ENCODE assay signal across 8 mouse cellular contexts in genomic region chr9:40800675-40801612, GRCm38 (mm10). TPM values are rescaled to one million over a fixed set of nuclear protein-coding genes. Genes with fewer than 3 reads are reported as not detected.
DNase-seq lines count a peak whose midpoint lies in the region; ATAC-seq lines count a peak whose summit lies in the region.

Gene Hspa8 (plus strand): TSS chr9:40800984.

- no peaks in the 10 kb centered on the region for H3K9me3 ChIP-seq in intestine, embryonic 14.5 days (ENCODE audit: control insufficient read depth, low read length)

- H3K4me2 ChIP-seq in intestine, embryonic 14.5 days (ENCODE audit: low read length), result peak within 1 kb of the TSS; percentile 88

- intact Hi-C loops in left cerebral cortex, postnatal 14 days (cut with DNase I), result loop anchor here (2.0 kb wide), 1 partner anchor 44 kb away; no protein-coding TSS in a partner anchor

- H3K4me3 ChIP-seq in intestine, embryonic 14.5 days (ENCODE audit: low read depth, low read length), result peak within 1 kb of the TSS; percentile 71

- peaks cover 32% of the 10 kb centered on the region for H3K4me1 ChIP-seq in intestine, embryonic 14.5 days (replicated peaks; ENCODE audit: control insufficient read depth, insufficient read depth, low read length)

- peak within 1 kb of the TSS; percentile 87 for H3K9ac ChIP-seq in intestine, embryonic 14.5 days (ENCODE audit: low read length)

- H3K36me3 ChIP-seq in intestine, embryonic 14.5 days (ENCODE audit: control insufficient read depth, insufficient read depth, low read length), result peaks cover 36% of the 10 kb centered on the region

- WGBS in intestine, embryonic 14.5 days, result under 1% methylated on average over 80 of the region's 83 CpGs

- no peaks in the 10 kb centered on the region for H3K27me3 ChIP-seq in intestine, embryonic 14.5 days (replicated peaks; ENCODE audit: control insufficient read depth, insufficient read depth, low read length)

- peak within 1 kb of the TSS; percentile 99 for H3K27ac ChIP-seq in intestine, embryonic 14.5 days (ENCODE audit: low read depth)

- ATAC-seq in intestine, embryonic 14.5 days (replicated peaks; ENCODE audit: low FRiP score, low TSS enrichment, low read depth), result peak; percentile 96

- peak; percentile 100 for DNase-seq in adrenal gland, adult 18-20 months (ENCODE audit: low spot score in 2 of 2)
- peak; percentile 100 for DNase-seq in embryo, embryonic 11 days
- DNase-seq in gastrocnemius, postnatal 25 days, result peak; percentile 100
- peak; percentile 99 for DNase-seq in intestine, embryonic 14.5 days (ENCODE audit: low spot score)
- DNase-seq in left cerebral cortex, postnatal 14 days (ENCODE audit: low spot score in 2 of 2), result peak; percentile 100
- DNase-seq in mesoderm, embryonic 11.5 days (ENCODE audit: low read depth, low spot score), result peak; percentile 100
- peak; percentile 100 for DNase-seq in right cerebral cortex, postnatal 36 days (ENCODE audit: low spot score in 2 of 2)
- peak; percentile 100 for DNase-seq in yolk sac, embryonic 10.5 days (ENCODE audit: low spot score)

RNA-seq across cellular contexts. Expression of gene Hspa8, which starts in this region (rescaled TPM):
- total RNA-seq in adrenal gland, adult 18-20 months (2021), result 1,000 to 10,000 TPM; 3,946 to 4,032 TPM
- 1,000 to 10,000 TPM; 1,183 to 1,197 TPM for total RNA-seq in gastrocnemius, postnatal 25 days (2021)
- polyA plus RNA-seq in intestine, embryonic 14.5 days (2014; fragmentation: Nextera tagmentation; extraction: Ambion mirVana), result 2,647 and 2,698 TPM in 2 replicates
- 1,000 to 10,000 TPM; 2,189 to 2,356 TPM for total RNA-seq in left cerebral cortex, postnatal 14 days (2021)

Comparison
In these comparisons a context has a peak if more than half of its experiments do, and no peak if none do; other contexts are left out.
1. Peak in every context shown above with its lines: DNase-seq, ATAC-seq, H3K4me3 ChIP-seq and H3K27ac ChIP-seq.